Mouse (Mus musculus): ENCODE results near the gene Astn1.

DNA sequence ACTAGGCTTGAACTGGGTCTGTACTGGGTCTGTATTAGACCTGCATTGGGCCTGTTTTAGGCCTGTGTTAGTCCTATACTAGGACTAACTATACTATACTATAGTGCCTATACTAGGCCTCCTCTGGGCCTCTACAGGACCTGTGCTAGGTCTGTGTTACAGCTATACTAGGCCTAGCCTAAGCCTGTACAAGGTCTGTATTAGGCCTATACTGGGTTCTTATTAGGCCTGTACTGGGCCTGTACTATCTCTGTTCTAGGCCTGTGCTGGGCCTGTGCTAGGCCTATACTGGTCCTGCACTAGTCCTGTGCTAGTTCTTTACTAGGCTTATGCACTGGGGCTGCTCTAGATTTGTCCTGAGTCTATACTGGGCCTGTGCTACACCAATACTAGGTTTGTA lies 90.6 kb downstream of the Astn1 start:
- TF ChIP-seq CTCF (IDR thresholded peaks at IDR 0.05; ENCODE audit: extremely low read depth, insufficient read depth, insufficient read length, insufficient replicate concordance) (no peak), POLR2A (IDR thresholded peaks at IDR 0.05; ENCODE audit: low read depth, low read length) (no peak)

Data from spleen, adult 2 months (tissue).